Mouse (Mus musculus) midbrain, embryonic 15.5 days (tissue): ENCODE measurements around the gene Stkld1. TPM values are rescaled to one million over a fixed set of nuclear protein-coding genes. Genes with fewer than 3 reads are reported as not detected.

ENCODE experiments used
- ATAC-seq: fragments of 200-750 bp; cut with Nextera tagmentation; replicated peaks from 2 replicates; pipeline ENCODE4 v1.8.0; 2017; ENCODE audit warnings: moderate TSS enrichment
- H3K27ac ChIP-seq: fragments of 300-500 bp; sonication (generic); 2 replicates; pipeline ENCODE4 v1.5.1; 2015; ENCODE audit warnings: mild to moderate bottlenecking, inconsistent platforms
- H3K27me3 ChIP-seq: fragments of 300-500 bp; sonication (generic); replicated peaks from 2 replicates; pipeline ENCODE4 v1.6.1; 2015; ENCODE audit warnings: inconsistent platforms
- H3K36me3 ChIP-seq: fragments of 300-500 bp; sonication (generic); replicated peaks from 2 replicates; pipeline ENCODE4 v1.6.1; 2015; ENCODE audit warnings: inconsistent platforms
- H3K4me1 ChIP-seq: fragments of 300-500 bp; sonication (generic); 2 replicates; pipeline ENCODE4 v1.6.1; 2015; ENCODE audit warnings: inconsistent platforms
- H3K4me2 ChIP-seq: fragments of 300-500 bp; sonication (generic); 2 replicates; pipeline ENCODE4 v1.6.1; 2015; ENCODE audit warnings: inconsistent platforms, mild to moderate bottlenecking, moderate library complexity
- H3K4me3 ChIP-seq: fragments of 300-500 bp; sonication (generic); 2 replicates; pipeline ENCODE4 v1.5.1; 2015; ENCODE audit warnings: mild to moderate bottlenecking, inconsistent platforms
- H3K9ac ChIP-seq: fragments of 300-500 bp; sonication (generic); 2 replicates; pipeline ENCODE4 v1.6.1; 2015; ENCODE audit warnings: mild to moderate bottlenecking, inconsistent platforms
- H3K9me3 ChIP-seq: fragments of 300-500 bp; sonication (generic); 2 replicates; pipeline ENCODE4 v1.6.1; 2016; ENCODE audit warnings: inconsistent platforms
- WGBS: fragments of 180-500 bp; shearing (Covaris S2); methylation state at CpG from one replicate; pipeline ENCODE4 v1.1.7; 2015; ENCODE audit warnings: mixed read lengths; 5-methylcytosine and 5-hydroxymethylcytosine counted together
- polyA plus RNA-seq: library from polyadenylated mRNA; unstranded; fragments of >200 nt; fragmentation: Nextera tagmentation; extraction: Ambion mirVana; gene quantifications from 2 replicates; pipeline ENCODE4 v1.2.1, GENCODE M21; 2015

The Stkld1 gene
- polyA plus RNA-seq, 1 experiment from 2014 or later, result 0.54 TPM

- H3K36me3 ChIP-seq, result no peaks in the 10 kb centered on the region
- H3K4me2 ChIP-seq, result no peak overlapping the region
- H3K9ac ChIP-seq, result no peak overlapping the region
- no peak overlapping the region for H3K27ac ChIP-seq
- H3K4me1 ChIP-seq, result no peaks in the 10 kb centered on the region
- ATAC-seq, result no peak
- H3K9me3 ChIP-seq, result no peaks in the 10 kb centered on the region
- whole genome bisulfite sequencing, result 86% methylated on average over 5 of the region's 5 CpGs
- H3K4me3 ChIP-seq, result no peak overlapping the region
- H3K27me3 ChIP-seq, result 0 out of 2 replicates have a peak, but pooled peaks cover 3% of the 10 kb centered on the region
Measured at GRCm38 (mm10) chr2:26984640-26985039, 50.8 kb downstream of the Stkld1 start.

- Histone ChIP-seq H3K9me3 (no peaks in the 10 kb centered on the region), H3K9ac (no peak overlapping the region), H3K27me3 (no peaks in the 10 kb centered on the region), H3K4me3 (no peak overlapping the region), H3K4me2 (no peak overlapping the region), H3K36me3 (no peaks in the 10 kb centered on the region), H3K4me1 (no peaks in the 10 kb centered on the region), H3K27ac (no peak overlapping the region)
- no peak for ATAC-seq
- 81% methylated on average over 3 of the region's 3 CpGs for WGBS
Measured at GRCm38 (mm10) chr2:26993936-26994335, 60.1 kb downstream of the Stkld1 start.

GRCm38 (mm10) chr2:26997498-26997897, 63.7 kb downstream of the Stkld1 start:
- Histone ChIP-seq H3K9me3 (no peaks in the 10 kb centered on the region), H3K4me2 (no peak overlapping the region), H3K36me3 (no peaks in the 10 kb centered on the region), H3K4me1 (no peaks in the 10 kb centered on the region), H3K27me3 (no peaks in the 10 kb centered on the region), H3K27ac (no peak overlapping the region), H3K9ac (no peak overlapping the region), H3K4me3 (no peak overlapping the region)
- ATAC-seq, result no peak
- WGBS, result 76% methylated on average over 1 of the region's 1 CpGs

GRCm38 (mm10) chr2:26997993-26998392, 64.1 kb downstream of the Stkld1 start:
- no peak for ATAC-seq
- Histone ChIP-seq H3K4me1 (no peaks in the 10 kb centered on the region), H3K4me3 (no peak overlapping the region), H3K27me3 (no peaks in the 10 kb centered on the region), H3K4me2 (no peak overlapping the region), H3K36me3 (no peaks in the 10 kb centered on the region), H3K27ac (no peak overlapping the region), H3K9me3 (no peaks in the 10 kb centered on the region), H3K9ac (no peak overlapping the region)
- 94% methylated on average over 7 of the region's 7 CpGs for WGBS

Other genes with a start within 250 kb of the Stkld1 start
- not detected in 2 replicates for gene Abo, start 69.1 kb upstream of the Stkld1 start, polyA plus RNA-seq
- gene Surf6, start 31.2 kb upstream of the Stkld1 start, polyA plus RNA-seq, result 34.9 and 35.1 TPM in 2 replicates
- gene Med22, start 23.4 kb upstream of the Stkld1 start, polyA plus RNA-seq, result 144 and 152 TPM in 2 replicates
- 421 and 428 TPM in 2 replicates for gene Rpl7a, start 23.3 kb upstream of the Stkld1 start, polyA plus RNA-seq
- gene Surf2, start 17.7 kb upstream of the Stkld1 start, polyA plus RNA-seq, result 58.4 and 63.5 TPM in 2 replicates
- gene Surf1, start 17.5 kb upstream of the Stkld1 start, polyA plus RNA-seq, result 83.4 and 85.4 TPM in 2 replicates
- gene Surf4, start 119 bp upstream of the Stkld1 start, polyA plus RNA-seq, result 107 and 110 TPM in 2 replicates
- 36.8 and 38.8 TPM in 2 replicates for gene Rexo4, start 30.3 kb downstream of the Stkld1 start, polyA plus RNA-seq
- not detected in 2 replicates for gene Adamts13, start 39.4 kb downstream of the Stkld1 start, polyA plus RNA-seq
- gene Cacfd1, start 75.9 kb downstream of the Stkld1 start, polyA plus RNA-seq, result 123 and 126 TPM in 2 replicates
- 9.0 and 9.3 TPM in 2 replicates for gene Slc2a6, start 94.0 kb downstream of the Stkld1 start, polyA plus RNA-seq
- 0.14 TPM in 2 replicates for gene Mymk, start 138.1 kb downstream of the Stkld1 start, polyA plus RNA-seq
- 9.7 and 10.1 TPM in 2 replicates for gene Adamtsl2, start 145.3 kb downstream of the Stkld1 start, polyA plus RNA-seq
- 4.7 and 5.4 TPM in 2 replicates for gene Fam163b, start 208.4 kb downstream of the Stkld1 start, polyA plus RNA-seq
- gene Dbh, start 231.2 kb downstream of the Stkld1 start, polyA plus RNA-seq, result 0.65 and 3.6 TPM in 2 replicates